Mouse (Mus musculus) stomach, adult 2 months (tissue): ENCODE measurements around the gene Usp19. TPM values are rescaled to one million over a fixed set of nuclear protein-coding genes. Genes with fewer than 3 reads are reported as not detected.

Source experiments
- polyA plus RNA-seq: library from polyadenylated mRNA; depleted of rRNA; stranded (reverse); fragments of >200 nt; gene quantifications from 2 replicates; pipeline ENCODE4 v1.2.3, GENCODE M21; 2012; rRNA removed

The Usp19 gene
- 45.4 and 45.6 TPM in 2 replicates for polyA plus RNA-seq

DNA sequence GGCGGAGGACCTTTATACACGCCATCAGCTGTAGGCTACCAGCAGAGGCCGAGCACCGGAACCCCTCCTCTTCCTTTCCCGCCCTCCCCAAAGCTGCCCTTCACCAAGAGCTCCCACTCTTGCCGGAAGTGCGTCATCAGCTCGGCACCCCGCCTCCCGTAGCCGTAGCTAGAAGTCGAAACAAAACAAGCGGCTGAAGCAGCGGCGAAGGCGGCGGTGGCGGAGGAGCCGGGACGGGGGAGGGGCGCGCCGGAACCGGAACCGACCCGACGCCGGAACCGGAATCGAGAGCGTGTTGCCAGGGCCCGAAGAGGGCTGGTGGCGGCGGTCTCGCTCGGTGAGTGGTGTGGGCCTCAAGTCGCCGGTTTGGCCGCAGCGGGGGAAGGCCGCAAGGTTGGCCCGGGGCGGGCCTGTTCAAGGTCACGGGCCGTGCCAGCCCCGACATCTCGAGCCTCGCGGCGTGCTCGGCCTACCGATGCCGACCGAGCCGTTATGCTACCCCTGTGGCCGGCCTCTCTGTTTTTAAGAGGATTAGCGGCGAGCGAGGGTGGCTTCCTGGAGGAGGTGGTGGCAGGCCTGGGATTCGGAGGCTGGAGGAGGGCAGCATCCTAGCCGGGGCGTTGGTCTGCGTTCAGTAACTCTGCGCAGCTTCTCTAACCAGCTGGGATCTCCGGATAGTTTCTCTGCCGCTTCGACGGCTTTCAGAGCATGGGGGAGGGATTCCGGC lies at the start of gene Usp19:
Gene Usp19 (plus strand): TSS at position 44 of the 727 bp plus-strand sequence.

GRCm38 (mm10) chr9:108460319-108461178 lies 29.9 kb upstream of the Usp19 start, which contains the start of gene Ccdc71:
TSS of gene Ccdc71 (plus strand) at chr9:108460527.

GRCm38 (mm10) chr9:108461181-108461631 lies 29.2 kb upstream of the Usp19 start, which contains the start of gene Klhdc8b:
TSS of gene Klhdc8b (minus strand) at chr9:108461581.

GRCm38 (mm10) chr9:108479721-108480351 lies 10.6 kb upstream of the Usp19 start, which contains the start of gene Lamb2:
TSS of gene Lamb2 (plus strand) at chr9:108479736.

GRCm38 (mm10) chr9:108507619-108508434 lies 17.4 kb downstream of the Usp19 start, which contains the start of gene Qars:
TSS of gene Qars (plus strand) at chr9:108507706.

DNA sequence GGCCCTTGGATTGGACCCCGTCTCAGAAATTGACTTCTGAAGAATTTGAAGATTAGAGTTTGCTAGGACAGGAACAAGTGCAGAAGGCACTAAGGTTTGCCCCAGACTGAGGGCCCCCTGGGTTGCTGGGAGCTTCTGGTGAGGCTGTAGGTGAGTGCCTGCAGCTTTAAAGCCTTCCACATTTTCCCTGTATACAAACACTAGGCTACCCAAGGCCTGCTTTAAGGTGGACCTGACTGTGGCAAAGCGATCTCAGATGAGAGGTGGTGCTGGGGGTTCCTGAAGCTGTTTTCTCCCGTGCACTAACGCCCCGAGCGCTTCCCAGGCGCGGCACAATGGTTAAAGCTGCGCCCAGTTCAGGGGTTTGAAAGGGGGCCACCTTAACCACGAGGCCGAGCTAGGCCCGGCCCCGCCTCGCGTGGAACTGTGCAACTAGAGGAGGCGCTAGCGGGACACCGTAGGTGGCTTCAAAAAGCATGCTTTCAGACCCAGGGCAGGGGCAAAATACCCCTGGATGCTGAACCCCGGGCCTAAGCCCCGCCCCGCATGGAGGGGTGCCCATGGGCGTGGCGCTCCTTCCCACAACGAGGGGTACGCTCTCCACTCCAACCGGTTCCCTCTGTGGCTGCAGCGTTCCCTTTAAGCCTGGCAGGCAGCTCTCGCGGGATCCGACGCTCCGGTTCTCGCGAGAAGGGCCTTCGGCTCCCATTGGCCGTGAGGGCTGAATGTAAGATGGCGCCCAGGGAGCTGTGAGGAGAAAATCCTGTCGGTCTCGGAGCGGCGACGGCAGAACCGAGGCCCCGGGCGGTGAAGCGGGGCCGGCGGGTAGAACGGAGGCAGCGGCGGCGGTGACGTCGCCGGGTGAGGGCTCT lies 26.2 kb downstream of the Usp19 start, which contains the start of gene Qrich1:
Gene Qrich1 (plus strand): TSS at position 427 of the 872 bp plus-strand sequence.

Other genes starting within 250 kb of the Usp19 start
- 28.8 and 36.6 TPM in 2 replicates for gene Dag1, start 226.6 kb upstream of the Usp19 start, polyA plus RNA-seq
- 6.8 and 6.9 TPM in 2 replicates for gene Nicn1, start 200.2 kb upstream of the Usp19 start, polyA plus RNA-seq
- gene Amt, start 193.7 kb upstream of the Usp19 start, polyA plus RNA-seq, result 3.2 TPM in 2 replicates
- gene Rhoa, start 184.5 kb upstream of the Usp19 start, polyA plus RNA-seq, result 59.7 and 90.1 TPM in 2 replicates
- 28.8 and 29.1 TPM in 2 replicates for gene Tcta, start 184.4 kb upstream of the Usp19 start, polyA plus RNA-seq
- 883 and 1,488 TPM in 2 replicates for gene Gpx1, start 151.7 kb upstream of the Usp19 start, polyA plus RNA-seq
- 30.4 and 31.9 TPM in 2 replicates for gene Usp4, start 142.7 kb upstream of the Usp19 start, polyA plus RNA-seq
- 0.24 TPM in 1 of 2 replicates, not detected in the other for gene 1700102P08Rik, start 97.8 kb upstream of the Usp19 start, polyA plus RNA-seq
- gene Ccdc36, start 62.1 kb upstream of the Usp19 start, polyA plus RNA-seq, result not detected in 2 replicates
- not detected in 2 replicates for gene BC048562, start 54.1 kb upstream of the Usp19 start, polyA plus RNA-seq
- gene Ccdc71, start 30.1 kb upstream of the Usp19 start, polyA plus RNA-seq, result 9.5 and 10.1 TPM in 2 replicates
- 35.5 and 42.0 TPM in 2 replicates for gene Klhdc8b, start 29.0 kb upstream of the Usp19 start, polyA plus RNA-seq
- gene Lamb2, start 10.9 kb upstream of the Usp19 start, polyA plus RNA-seq, result 38.1 and 42.5 TPM in 2 replicates
- 95.3 and 101 TPM in 2 replicates for gene Qars, start 17.1 kb downstream of the Usp19 start, polyA plus RNA-seq
- gene Qrich1, start 26.2 kb downstream of the Usp19 start, polyA plus RNA-seq, result 28.5 and 33.1 TPM in 2 replicates
- 46.7 and 49.6 TPM in 2 replicates for gene Impdh2, start 69.7 kb downstream of the Usp19 start, polyA plus RNA-seq
- gene Ndufaf3, start 76.8 kb downstream of the Usp19 start, polyA plus RNA-seq, result 23.8 and 31.2 TPM in 2 replicates
- 107 and 117 TPM in 2 replicates for gene Dalrd3, start 79.3 kb downstream of the Usp19 start, polyA plus RNA-seq
- gene Wdr6, start 88.1 kb downstream of the Usp19 start, polyA plus RNA-seq, result 15.0 and 15.9 TPM in 2 replicates
- gene P4htm, start 107.1 kb downstream of the Usp19 start, polyA plus RNA-seq, result 5.0 and 6.7 TPM in 2 replicates
- 12.1 and 13.6 TPM in 2 replicates for gene Arih2, start 158.8 kb downstream of the Usp19 start, polyA plus RNA-seq
- gene Slc25a20, start 171.5 kb downstream of the Usp19 start, polyA plus RNA-seq, result 11.4 and 14.5 TPM in 2 replicates
- gene Prkar2a, start 198.7 kb downstream of the Usp19 start, polyA plus RNA-seq, result 8.8 and 10.6 TPM in 2 replicates